Mouse (Mus musculus): Measurements from ENCODE around the gene Relt. TPM values are rescaled to one million over a fixed set of nuclear protein-coding genes. Genes with fewer than 3 reads are reported as not detected.
A peak's percentile ranks its signal among the peaks of the same experiment; 100 is the strongest.

Gene Relt
- total RNA-seq (2021): 10 to 100 TPM; 10.5 to 14.3 TPM
- long read RNA-seq, experiment 1, transcript Relt-201 (11 exons, 2,851 nt): major isoform, 9 of 16 reads
- long read RNA-seq, experiment 1, partial matches to known transcripts: 1 of 16 reads
- long read RNA-seq, experiment 1, other reads (novel, unspliced or antisense): 6 of 16 reads
- long read RNA-seq, experiment 2, transcript Relt-201 (11 exons, 2,851 nt): major isoform, 10 of 18 reads
- long read RNA-seq, experiment 2, partial matches to known transcripts: 1 of 18 reads
- long read RNA-seq, experiment 2, other reads (novel, unspliced or antisense): 7 of 18 reads

DNA sequence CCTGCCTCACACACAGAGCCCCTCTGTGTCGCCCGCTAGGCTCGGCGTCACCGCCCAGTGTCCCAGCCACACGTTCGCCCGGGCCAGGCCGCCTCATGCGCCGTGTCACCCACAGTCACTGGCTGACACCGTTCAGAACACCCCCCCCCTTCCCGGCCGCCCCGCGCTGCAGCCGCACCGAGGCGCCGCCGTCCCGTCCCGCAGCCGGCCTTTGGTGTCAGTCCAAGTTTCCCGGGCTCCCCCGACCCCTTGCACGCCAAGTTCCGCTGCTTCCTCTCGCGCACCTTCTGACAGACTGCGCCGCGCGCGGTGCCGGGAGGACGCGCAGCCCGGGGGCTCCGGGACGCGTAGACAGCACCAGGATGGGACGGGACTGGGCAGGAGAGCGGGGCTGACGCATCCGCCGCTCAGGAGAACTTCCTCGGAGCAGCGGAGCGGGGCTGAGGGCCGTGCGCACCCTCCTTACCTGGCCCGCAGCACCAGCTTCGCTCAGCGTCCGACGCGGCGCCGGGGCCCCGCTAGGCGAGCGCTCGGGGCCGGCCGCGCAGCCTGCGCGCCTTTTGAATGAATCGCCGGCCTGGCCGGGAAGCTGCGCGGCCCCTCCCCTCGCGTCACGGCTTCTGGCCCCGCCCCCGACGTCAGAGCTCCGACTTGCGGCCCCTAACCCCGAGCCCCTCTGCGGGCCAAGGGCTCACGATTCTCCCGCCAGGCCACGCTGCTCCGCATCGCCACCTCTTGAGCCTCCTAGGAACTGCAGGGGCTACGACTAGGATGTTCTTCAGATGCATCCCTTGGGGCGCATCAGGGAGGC, at the start of gene Relt:
Relt (minus strand) TSS at position 619 of the 811 bp plus-strand sequence.
- peak; percentile 89 to 93 for DNase-seq (ENCODE audit: low spot score in 2 of 2)

DNA sequence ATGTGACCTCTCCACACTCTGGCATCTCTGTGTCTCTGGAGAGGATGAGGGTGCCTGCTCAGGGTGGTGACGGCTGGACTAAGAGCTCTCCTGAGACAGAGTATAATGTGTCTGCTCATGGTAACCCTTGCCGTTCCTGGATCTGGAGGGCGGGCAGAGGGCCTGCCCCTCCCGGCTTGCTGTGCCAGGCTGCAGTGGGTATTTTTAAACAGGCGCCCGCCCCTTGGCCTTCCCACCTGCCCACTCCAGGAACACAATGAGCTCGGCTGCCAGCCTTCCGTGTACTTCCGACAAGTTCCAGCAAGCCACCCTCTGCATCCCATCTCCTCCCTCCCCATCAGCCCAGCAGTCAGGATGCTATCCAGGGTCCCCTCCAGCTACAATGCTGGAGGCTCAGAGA, 48.5 kb upstream of the Relt start:
- DNase-seq (ENCODE audit: low spot score in 2 of 2): no peak

- no peak for DNase-seq (ENCODE audit: low spot score in 2 of 2)
Observed at GRCm38 (mm10) chr7:100911246-100911770, 48.1 kb upstream of the Relt start.

- DNase-seq (ENCODE audit: low spot score in 2 of 2): no peak
Observed at GRCm38 (mm10) chr7:100908567-100908966, 45.3 kb upstream of the Relt start.

DNA sequence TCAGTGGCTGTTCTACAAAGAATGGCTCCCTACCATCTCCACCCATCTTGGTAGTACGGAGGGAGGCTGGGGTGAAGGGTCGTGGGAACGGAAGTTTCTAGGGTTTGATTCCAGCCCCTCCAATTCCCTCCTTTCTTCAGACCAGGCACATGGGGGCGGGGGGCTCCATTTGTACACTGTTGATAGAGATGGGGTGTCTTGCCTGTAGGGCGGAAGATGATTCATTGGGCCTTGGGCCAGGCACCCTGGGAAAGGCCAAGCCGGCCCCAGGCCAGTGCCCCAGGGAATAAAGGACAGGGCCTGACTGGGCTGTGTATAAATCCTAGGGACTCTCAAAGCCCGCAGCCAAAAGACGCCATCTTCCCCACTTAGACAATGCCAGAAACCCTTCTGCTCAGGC, 44.8 kb upstream of the Relt start:
- DNase-seq (ENCODE audit: low spot score in 2 of 2): no peak

DNA sequence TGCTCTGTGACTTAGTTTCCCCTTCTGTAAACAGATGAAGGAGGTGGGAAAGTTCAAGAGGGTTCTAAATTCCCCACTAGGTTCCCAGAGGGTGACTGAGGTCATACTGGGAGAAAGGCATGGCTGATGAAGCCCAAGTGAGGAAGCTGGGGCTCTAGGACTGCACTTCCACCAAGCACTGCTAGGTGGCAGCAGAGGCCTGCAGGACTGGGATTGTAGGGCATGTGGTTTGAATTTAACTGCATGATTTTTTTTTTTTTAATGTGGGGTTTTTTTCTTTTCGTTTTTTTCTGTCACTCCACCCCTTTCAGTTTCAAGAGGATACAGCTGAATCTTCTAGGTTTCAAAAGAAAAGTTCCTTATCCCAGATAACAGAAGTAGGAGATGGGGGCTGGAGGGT, 44.0 kb upstream of the Relt start:
- peak; percentile 83 to 88 for DNase-seq (ENCODE audit: low spot score in 2 of 2)

- DNase-seq (ENCODE audit: low spot score in 2 of 2): no peak
Observed at GRCm38 (mm10) chr7:100906029-100906789, 43.0 kb upstream of the Relt start.

DNA sequence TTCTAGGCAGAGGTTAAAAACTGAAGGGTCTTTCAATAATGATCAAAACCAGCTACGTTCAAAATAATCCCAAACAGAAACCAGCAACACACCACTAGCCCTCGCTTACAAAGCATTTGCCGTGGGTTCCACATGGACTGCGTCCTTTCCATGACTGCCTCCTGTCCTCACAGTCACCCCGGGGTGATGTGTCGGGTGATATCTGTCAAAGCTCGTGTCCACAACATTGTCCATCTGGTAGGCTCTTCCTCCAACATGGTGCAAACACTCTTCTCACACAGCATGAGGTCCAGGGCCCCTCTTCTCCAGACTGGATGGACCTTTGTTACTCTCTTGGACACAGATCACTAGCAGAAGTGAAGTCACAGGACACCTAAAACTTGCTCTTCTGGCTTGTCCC, 41.8 kb upstream of the Relt start:
- no peak for DNase-seq (ENCODE audit: low spot score in 2 of 2)

DNA sequence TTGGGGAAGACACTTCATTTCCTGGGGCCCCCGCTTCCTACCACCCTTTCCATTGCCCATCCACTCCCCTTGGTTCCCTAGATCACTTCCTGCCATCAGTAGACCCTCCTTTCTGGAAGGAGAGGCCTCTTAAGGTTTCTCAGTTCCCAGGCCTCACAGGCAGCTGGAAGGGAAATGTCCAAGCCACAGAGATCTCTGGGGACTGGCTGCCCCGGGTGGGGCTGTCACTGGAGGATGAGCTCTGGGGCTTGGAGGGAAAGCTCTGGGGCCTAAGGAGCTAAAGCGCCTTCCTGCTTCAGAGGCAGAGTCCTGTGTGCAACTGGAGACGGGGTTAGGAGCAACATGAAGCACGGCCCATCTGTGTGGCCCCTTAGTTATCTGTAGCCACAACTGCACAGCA, 41.4 kb upstream of the Relt start:
- DNase-seq (ENCODE audit: low spot score in 2 of 2): no peak

GRCm38 (mm10) chr7:100902451-100903137, 39.3 kb upstream of the Relt start:
- DNase-seq (ENCODE audit: low spot score in 2 of 2): no peak

DNA sequence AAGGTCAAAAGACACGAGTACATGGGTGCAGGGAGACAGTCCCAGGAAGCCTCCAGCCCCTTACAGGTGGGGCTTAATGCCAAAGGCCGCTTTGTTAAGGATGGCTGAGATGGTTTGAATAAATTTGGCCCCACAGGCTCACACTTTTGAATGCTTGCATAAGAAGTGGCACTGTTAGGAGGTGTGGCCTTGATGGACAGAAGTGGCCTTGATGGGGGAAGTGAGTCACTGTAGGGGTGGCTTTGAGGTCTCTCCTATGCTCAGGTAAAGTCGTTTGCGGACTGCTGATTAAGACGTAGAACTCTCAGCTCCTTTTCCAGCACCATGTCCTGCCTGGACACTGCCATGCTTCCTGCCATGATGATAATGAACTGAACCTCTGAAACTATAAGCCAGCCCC, 34.6 kb upstream of the Relt start:
- no peak for DNase-seq (ENCODE audit: low spot score in 2 of 2)

GRCm38 (mm10) chr7:100894833-100895226, 31.6 kb upstream of the Relt start:
- DNase-seq (ENCODE audit: low spot score in 2 of 2): no peak

DNA sequence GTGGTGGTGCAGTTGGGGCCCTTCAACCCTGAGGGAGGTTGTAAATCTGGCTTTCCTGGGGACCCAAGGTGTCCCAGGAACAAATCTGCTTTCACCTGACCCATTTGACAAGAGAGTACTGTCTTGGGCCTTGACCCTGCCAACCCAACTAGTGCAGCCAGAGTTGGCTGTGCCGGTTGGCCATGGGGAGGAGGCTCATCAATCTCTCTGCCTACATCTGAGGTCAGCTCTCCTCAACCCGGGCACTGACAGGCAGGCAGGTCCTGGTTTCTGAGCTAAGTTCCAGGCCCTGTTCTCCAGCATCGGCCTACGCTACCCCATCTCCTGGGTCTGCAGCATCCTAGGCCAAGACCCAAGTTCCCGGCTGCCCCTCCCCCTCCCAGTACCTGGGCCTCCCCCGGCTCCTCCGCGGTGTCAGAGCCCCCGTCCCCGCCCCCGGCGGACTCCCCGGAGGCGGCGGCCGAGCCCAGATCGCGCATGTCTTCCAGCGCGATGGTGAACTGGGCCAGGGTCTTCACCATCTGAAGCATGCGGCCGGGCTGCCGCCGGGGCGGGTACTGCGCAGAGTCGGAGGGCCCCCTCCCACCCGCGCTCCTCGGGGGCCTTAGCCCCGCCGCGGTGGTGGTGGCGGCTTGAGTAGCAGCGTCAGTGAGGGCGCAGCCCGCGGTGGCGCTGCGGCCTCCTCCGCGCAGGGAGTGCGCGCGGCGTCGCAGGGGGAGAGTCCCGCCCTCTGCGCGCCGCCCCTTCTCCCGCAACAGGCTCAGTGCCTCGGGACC, 31.0 kb upstream of the Relt start:
- DNase-seq (ENCODE audit: low spot score in 2 of 2): peak; percentile 48 to 66

- peak in 1 of 2 experiments; percentile 45 for DNase-seq (ENCODE audit: low spot score in 2 of 2)
Observed at GRCm38 (mm10) chr7:100893249-100894056, 30.2 kb upstream of the Relt start.

GRCm38 (mm10) chr7:100886535-100886934, 23.3 kb upstream of the Relt start:
- DNase-seq (ENCODE audit: low spot score in 2 of 2): peak; percentile 59 to 68

GRCm38 (mm10) chr7:100884460-100884859, 21.2 kb upstream of the Relt start:
- DNase-seq (ENCODE audit: low spot score in 2 of 2): no peak

- no peak for DNase-seq (ENCODE audit: low spot score in 2 of 2)
Observed at GRCm38 (mm10) chr7:100881950-100882349, 18.7 kb upstream of the Relt start.

DNA sequence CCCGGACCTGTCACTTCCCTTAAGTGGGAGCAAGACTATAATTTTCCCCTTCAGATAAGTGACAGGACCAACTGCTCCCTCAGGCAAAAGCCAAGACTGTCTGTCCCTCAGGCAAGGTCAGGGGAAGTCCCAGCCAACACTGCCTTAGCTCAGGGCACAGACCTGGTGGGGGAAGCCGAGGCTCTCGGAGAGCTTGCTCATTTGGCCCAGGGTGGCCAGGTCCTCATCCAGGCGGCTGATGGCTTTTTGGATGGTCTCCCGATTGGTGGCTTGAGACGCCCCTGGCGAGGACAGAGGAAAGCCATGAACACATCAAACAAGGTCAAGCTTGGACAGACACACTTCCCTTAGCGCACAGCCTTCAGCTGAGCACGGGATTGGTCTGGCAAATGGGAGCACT, 18.3 kb upstream of the Relt start:
- no peak for DNase-seq (ENCODE audit: low spot score in 2 of 2)

- no peak for DNase-seq (ENCODE audit: low spot score in 2 of 2)
Observed at GRCm38 (mm10) chr7:100879595-100879994, 16.3 kb upstream of the Relt start.

Measured in layer of hippocampus, postnatal 14 days (tissue).